Mouse (Mus musculus) hindbrain, postnatal 0 days (tissue): Measurements from ENCODE around the gene Tmem170. TPM values are rescaled to one million over a fixed set of nuclear protein-coding genes. Genes with fewer than 3 reads are reported as not detected.

Experiments
- ATAC-seq: fragments of 200-750 bp; cut with Nextera tagmentation; 2 replicates; pipeline ENCODE4 v1.8.0; 2017; ENCODE audit warnings: mild to moderate bottlenecking, moderate TSS enrichment, moderate library complexity
- DNase-seq: peaks from one replicate; pipeline ENCODE4 v3.0.0-alpha.2; 2015; ENCODE audit warnings: low spot score
- H3K27ac ChIP-seq: fragments of 300-500 bp; sonication (generic); 2 replicates; pipeline ENCODE4 v1.5.1; 2014; ENCODE audit warnings: mild to moderate bottlenecking
- H3K27me3 ChIP-seq: fragments of 300-500 bp; sonication (generic); 2 replicates; pipeline ENCODE4 v1.6.1; 2014; ENCODE audit warnings: low read length, mixed read lengths; ENCODE audit not compliant: insufficient read depth
- H3K36me3 ChIP-seq: fragments of 300-500 bp; sonication (generic); 2 replicates; pipeline ENCODE4 v1.6.1; 2014; ENCODE audit warnings: low read length, mixed read lengths; ENCODE audit not compliant: insufficient read depth
- H3K4me1 ChIP-seq: fragments of 300-500 bp; sonication (generic); 2 replicates; pipeline ENCODE4 v1.6.1; 2014; ENCODE audit warnings: antibody characterized with exemption, low read length, mixed read lengths; ENCODE audit not compliant: insufficient read depth
- H3K4me2 ChIP-seq: fragments of 300-500 bp; sonication (generic); 2 replicates; pipeline ENCODE4 v1.6.1; 2014; ENCODE audit warnings: low read depth, mild to moderate bottlenecking, low read length, moderate library complexity, mixed read lengths
- H3K4me3 ChIP-seq: fragments of 300-500 bp; sonication (generic); 2 replicates; pipeline ENCODE4 v1.5.1; 2014; ENCODE audit warnings: low read length
- H3K9ac ChIP-seq: fragments of 300-500 bp; sonication (generic); replicated peaks from 2 replicates; pipeline ENCODE4 v1.6.1; 2014; ENCODE audit warnings: mild to moderate bottlenecking, low read length, moderate library complexity, mixed read lengths
- H3K9me3 ChIP-seq: fragments of 300-500 bp; sonication (generic); 2 replicates; pipeline ENCODE4 v1.6.1; 2016; ENCODE audit warnings: low read length, mixed read lengths
- CTCF ChIP-seq: IDR thresholded peaks from 2 replicates; pipeline ENCODE4 v1.5.1; 2016; ENCODE audit warnings: antibody characterized with exemption, control low read depth, low read depth
- WGBS: fragments of 180-500 bp; shearing (Covaris S2); extraction: QIAGEN DNeasy Blood & Tissue Kit; methylation state at CpG from one replicate; pipeline ENCODE4 v1.1.7; 2014; 5-methylcytosine and 5-hydroxymethylcytosine counted together
- polyA plus RNA-seq: library from polyadenylated mRNA; unstranded; fragments of >200 nt; fragmentation: Nextera tagmentation; extraction: Ambion mirVana; gene quantifications from 2 replicates; pipeline ENCODE4 v1.2.1, GENCODE M21; 2015
- total RNA-seq: library from RNA; depleted of rRNA; stranded (reverse); fragments of >200 nt; gene quantifications from 2 replicates; pipeline ENCODE4 v1.2.3, GENCODE M21; 2014

The Tmem170 gene
- total and polyA plus RNA-seq, 2 experiments from 2014 or later = 2.3 to 3.2 TPM

GRCm38 (mm10) chr8:111891983-111892382 lies 15.4 kb upstream of the Tmem170 start:
- no peak for ATAC-seq
- H3K9ac ChIP-seq = no peak overlapping the region
- no peak for DNase-seq
- H3K27ac ChIP-seq = no peak overlapping the region
- no peaks in the 10 kb centered on the region for H3K36me3 ChIP-seq
- no peak overlapping the region for H3K4me3 ChIP-seq
- H3K4me2 ChIP-seq = no peak overlapping the region
- H3K4me1 ChIP-seq = peaks cover 6% of the 10 kb centered on the region; the same call in 1 of the 2 replicates
- WGBS = 49% methylated on average over 8 of the region's 8 CpGs
- TF ChIP-seq CTCF = no peak
- H3K27me3 ChIP-seq = no peaks in the 10 kb centered on the region; the same call in none of the 2 replicates
- no peaks in the 10 kb centered on the region for H3K9me3 ChIP-seq

- no peak overlapping the region for H3K4me2 ChIP-seq
- H3K4me1 ChIP-seq = peaks cover 6% of the 10 kb centered on the region; the same call in 1 of the 2 replicates
- DNase-seq (no peak), ATAC-seq (no peak)
- no peaks in the 10 kb centered on the region; the same call in none of the 2 replicates for H3K27me3 ChIP-seq
- peak overlapping the region; percentile 37; the same call in 1 of the 2 replicates for H3K4me3 ChIP-seq
- no peaks in the 10 kb centered on the region for H3K9me3 ChIP-seq
- 63% methylated on average over 6 of the region's 6 CpGs for WGBS
- no peak overlapping the region for H3K9ac ChIP-seq
- TF ChIP-seq CTCF = no peak
- H3K36me3 ChIP-seq = no peaks in the 10 kb centered on the region
- no peak overlapping the region for H3K27ac ChIP-seq
Measured at GRCm38 (mm10) chr8:111890911-111891303, 14.4 kb upstream of the Tmem170 start.

GRCm38 (mm10) chr8:111889931-111890910 lies 13.7 kb upstream of the Tmem170 start:
- H3K4me2 ChIP-seq = peak overlapping the region; percentile 68
- ATAC-seq (peak; percentile 45; the same call in 1 of the 2 replicates), DNase-seq (peak; percentile 40)
- peak overlapping the region; percentile 37 for H3K4me3 ChIP-seq
- no peaks in the 10 kb centered on the region for H3K36me3 ChIP-seq
- WGBS = 10% methylated on average over 85 of the region's 86 CpGs
- H3K27ac ChIP-seq = no peak overlapping the region
- no peak overlapping the region; the same call in 1 of the 2 replicates for H3K9ac ChIP-seq
- no peak for TF ChIP-seq CTCF
- H3K9me3 ChIP-seq = no peaks in the 10 kb centered on the region
- peaks cover 6% of the 10 kb centered on the region; the same call in 1 of the 2 replicates for H3K4me1 ChIP-seq
- no peaks in the 10 kb centered on the region; the same call in none of the 2 replicates for H3K27me3 ChIP-seq

GRCm38 (mm10) chr8:111888091-111888650 lies 11.6 kb upstream of the Tmem170 start:
- DNase-seq (no peak), ATAC-seq (no peak)
- H3K9me3 ChIP-seq = no peaks in the 10 kb centered on the region
- H3K4me1 ChIP-seq = peaks cover 6% of the 10 kb centered on the region; the same call in 1 of the 2 replicates
- 46% methylated on average over 7 of the region's 7 CpGs for WGBS
- H3K27ac ChIP-seq = no peak overlapping the region
- no peak overlapping the region for H3K9ac ChIP-seq
- TF ChIP-seq CTCF = no peak
- no peak overlapping the region for H3K4me3 ChIP-seq
- H3K4me2 ChIP-seq = no peak overlapping the region
- no peaks in the 10 kb centered on the region for H3K36me3 ChIP-seq
- no peaks in the 10 kb centered on the region; the same call in none of the 2 replicates for H3K27me3 ChIP-seq

- no peaks in the 10 kb centered on the region for H3K36me3 ChIP-seq
- H3K27ac ChIP-seq = no peak overlapping the region
- H3K27me3 ChIP-seq = no peaks in the 10 kb centered on the region; the same call in none of the 2 replicates
- H3K9me3 ChIP-seq = no peaks in the 10 kb centered on the region
- TF ChIP-seq CTCF = no peak
- peaks cover 6% of the 10 kb centered on the region; the same call in 1 of the 2 replicates for H3K4me1 ChIP-seq
- 84% methylated on average over 1 of the region's 1 CpGs for WGBS
- no peak for ATAC-seq
- no peak overlapping the region for H3K9ac ChIP-seq
- no peak overlapping the region for H3K4me2 ChIP-seq
- DNase-seq = no peak
- no peak overlapping the region for H3K4me3 ChIP-seq
Measured at GRCm38 (mm10) chr8:111887479-111887878, 10.9 kb upstream of the Tmem170 start.

GRCm38 (mm10) chr8:111883615-111884014 lies 7.1 kb upstream of the Tmem170 start:
- no peak for DNase-seq
- Histone ChIP-seq H3K27me3 (no peaks in the 10 kb centered on the region), H3K36me3 (no peaks in the 10 kb centered on the region), H3K4me1 (no peaks in the 10 kb centered on the region), H3K4me2 (no peak overlapping the region), H3K9ac (no peak overlapping the region), H3K9me3 (no peaks in the 10 kb centered on the region), H3K27ac (no peak overlapping the region), H3K4me3 (no peak overlapping the region)
- 85% methylated on average over 4 of the region's 4 CpGs for WGBS
- no peak for ATAC-seq
- no peak for TF ChIP-seq CTCF
